Mouse (Mus musculus): ENCODE results near the gene Agap2.

Agap2 gene

DNA sequence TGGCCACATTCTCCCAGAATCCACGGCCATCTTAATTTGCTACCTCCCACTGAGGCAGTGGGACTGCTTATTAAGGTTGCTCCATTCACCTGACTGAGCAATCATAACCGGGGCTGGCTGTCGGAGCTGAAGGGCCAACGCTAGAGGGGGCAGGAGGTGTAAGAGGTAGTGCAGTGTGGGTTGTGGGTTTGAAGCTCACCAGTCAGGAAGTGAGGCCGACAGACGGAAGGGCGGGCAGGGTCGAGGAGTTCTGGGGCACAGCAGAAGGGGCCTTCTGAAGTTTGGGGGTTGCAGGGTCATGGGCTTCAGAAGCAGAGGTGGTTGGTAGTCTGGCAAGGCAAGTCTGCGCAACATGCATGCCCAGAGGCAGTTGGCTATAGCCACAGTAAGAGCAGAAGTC is at the start of gene Agap2:
Gene Agap2, plus strand, starts transcription at position 205 of the 400 bp plus-strand sequence.
- DNase-seq = no peak

DNA sequence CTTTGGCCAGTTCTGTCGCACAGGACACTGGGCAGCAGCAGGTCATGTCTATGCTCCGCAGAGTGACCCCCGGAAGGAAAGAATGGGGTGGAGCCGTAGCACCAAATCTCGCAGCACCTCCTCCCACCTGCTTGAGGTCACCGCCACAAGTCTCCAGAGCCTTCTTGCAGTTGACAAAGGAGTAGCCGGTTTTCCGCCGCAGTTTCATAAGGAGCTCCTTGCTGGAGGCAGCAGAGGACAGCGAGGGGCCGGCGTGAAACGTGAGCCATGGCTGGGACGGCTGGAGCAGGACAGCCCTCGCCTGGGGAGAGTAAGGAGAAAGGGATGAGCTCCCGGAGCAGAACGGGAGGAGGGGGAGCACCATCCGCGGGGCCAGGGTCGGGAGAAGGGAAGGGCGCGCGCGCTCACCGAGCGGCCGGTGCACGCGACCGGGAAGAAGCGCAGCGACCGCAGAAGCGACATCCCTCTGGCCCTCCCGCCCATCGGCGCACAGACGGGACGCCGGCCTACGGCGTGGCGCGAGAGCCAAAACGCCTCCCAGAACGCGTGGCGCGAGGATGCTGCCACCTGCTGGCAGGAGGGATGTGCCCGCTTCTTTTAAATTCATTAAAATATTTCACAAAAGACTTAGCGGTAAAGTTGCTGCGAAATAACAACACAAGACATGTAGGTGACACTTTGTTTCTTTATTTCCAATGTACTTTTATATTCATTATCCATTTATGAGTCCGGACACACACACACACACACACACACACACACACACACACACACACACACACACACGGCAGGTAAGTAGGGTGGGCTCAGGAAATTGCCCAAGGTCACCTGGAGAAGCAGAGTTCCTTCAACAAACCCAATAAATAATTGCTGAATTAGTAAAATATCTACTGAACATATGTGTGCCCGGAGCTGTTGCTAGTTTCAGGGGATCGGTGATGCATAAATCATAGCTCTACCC is 44.5 kb upstream of the Agap2 start, which contains the start of gene Tsfm:
Gene Tsfm, minus strand, starts transcription at position 505 of the 961 bp plus-strand sequence.
- peak; percentile 91 for DNase-seq

DNA sequence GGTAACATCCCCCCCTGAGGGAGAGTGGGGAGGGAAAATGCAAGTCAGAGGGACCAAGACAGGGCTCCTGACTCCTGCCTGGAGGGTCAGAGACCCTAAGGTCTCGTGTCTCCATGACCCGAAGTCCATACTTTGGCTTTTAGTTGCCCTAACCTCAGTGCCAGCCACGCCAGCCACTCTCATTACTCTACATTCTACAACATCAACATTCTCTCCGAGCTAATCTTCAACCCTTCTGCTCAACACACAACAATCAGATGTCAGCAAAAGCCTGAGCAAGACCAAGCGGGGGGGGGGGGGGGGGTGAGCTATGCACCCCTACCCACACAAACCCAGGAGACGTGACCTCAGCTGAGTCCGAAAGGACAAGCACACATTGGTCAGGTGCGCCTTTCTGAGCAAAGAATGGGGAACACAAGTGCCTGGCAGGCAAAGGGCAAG is 41.8 kb upstream of the Agap2 start:
- DNase-seq = no peak

DNA sequence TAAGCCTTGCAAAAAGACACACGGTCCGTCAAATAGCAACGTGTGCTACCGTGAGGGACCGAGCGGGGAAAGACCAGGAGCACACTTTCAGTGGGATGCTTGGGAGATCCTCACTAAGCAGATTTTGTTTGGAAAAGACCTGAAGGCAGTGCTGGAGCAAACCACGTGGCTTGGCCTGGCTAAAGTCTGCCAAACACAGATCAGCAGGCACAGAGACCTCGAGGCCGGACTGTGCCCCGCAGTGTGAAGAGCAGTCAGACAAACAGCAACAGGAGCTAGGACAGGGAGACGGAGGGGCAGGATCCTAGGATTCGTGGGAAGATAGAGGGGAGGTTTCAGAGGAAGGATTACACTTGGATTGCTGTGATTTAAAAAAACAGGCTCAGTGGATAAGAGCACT is 38.8 kb upstream of the Agap2 start:
- no peak for DNase-seq

DNA sequence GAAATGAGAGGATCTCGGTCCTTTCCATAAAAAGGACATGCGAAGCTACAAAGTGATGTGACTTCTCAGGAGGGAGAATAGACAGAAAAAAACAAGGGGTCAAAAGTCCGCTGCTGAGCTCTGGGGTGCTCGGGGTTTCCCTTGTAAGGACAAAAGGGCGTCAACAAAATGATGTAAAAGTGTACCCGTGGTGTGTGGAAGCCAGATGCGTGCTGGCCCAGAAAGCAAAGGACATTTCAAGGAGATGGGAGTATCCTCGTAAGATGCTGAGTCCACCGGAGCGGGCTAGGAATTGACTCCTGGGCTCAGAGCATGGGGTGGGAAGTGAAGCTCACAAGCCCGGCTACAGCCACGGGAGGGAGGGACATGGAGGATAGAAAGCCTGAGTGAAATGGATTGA is 37.4 kb upstream of the Agap2 start:
- no peak for DNase-seq

DNA sequence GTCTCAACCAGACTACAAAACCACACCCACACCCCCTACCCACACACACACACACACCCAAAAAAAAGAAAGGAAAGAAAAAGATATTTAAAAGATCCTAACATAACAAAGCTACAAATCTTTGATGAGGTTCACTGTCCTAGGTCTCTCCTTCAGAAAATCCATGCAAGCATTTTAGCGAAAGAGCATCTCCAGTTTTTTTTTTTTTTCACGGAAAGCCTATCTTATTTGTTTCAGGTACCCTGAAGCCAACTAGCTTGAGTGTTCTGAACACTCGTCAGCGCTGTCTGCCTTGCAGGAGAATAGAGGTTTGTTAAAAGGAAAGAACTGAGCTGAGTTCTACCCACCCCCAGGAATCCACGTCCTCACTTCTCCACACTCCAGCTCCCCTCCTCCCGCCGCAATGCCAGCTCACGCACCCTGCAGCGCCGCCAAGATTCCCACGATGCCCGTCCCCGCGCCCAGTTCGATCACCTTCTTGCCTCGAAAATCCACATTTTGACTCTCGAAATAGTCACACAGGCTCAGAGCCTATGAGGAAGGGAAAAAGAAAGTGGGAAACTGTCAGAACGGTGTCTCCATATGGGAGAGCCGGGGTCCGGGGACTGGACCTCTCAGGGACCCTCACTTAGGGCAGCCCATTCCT is 34.4 kb upstream of the Agap2 start:
- peak; percentile 66 for DNase-seq

DNA sequence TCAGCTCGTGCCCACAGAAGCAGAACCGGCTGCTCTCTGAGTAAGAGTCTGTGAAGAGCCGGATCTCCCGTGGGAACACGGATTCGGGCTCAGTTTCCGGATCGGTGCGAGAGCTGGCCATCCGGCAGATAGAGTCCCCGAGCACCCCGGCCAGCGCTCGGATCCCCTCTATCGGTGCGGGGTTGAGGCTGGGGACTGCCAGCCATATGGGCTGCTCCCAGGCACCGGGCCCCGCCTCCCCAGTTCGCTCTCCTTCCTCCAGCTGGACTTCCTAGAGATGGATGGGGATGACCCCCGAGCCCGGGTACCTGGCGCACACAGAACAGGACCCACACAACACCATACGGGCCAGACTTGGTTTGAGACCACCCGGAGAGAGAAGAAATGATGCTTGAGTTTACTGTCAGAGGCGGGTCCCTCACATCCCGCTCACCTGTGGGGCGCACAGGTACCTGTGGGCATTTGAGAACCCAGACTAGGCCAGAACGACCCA is 33.8 kb upstream of the Agap2 start, which contains the start of the genes Mettl1 and Eef1akmt3:
Gene Mettl1, plus strand, starts transcription at position 141 of the 493 bp plus-strand sequence.
Gene Eef1akmt3, minus strand, starts transcription at position 240 of the 493 bp plus-strand sequence.
- no peak for DNase-seq

DNA sequence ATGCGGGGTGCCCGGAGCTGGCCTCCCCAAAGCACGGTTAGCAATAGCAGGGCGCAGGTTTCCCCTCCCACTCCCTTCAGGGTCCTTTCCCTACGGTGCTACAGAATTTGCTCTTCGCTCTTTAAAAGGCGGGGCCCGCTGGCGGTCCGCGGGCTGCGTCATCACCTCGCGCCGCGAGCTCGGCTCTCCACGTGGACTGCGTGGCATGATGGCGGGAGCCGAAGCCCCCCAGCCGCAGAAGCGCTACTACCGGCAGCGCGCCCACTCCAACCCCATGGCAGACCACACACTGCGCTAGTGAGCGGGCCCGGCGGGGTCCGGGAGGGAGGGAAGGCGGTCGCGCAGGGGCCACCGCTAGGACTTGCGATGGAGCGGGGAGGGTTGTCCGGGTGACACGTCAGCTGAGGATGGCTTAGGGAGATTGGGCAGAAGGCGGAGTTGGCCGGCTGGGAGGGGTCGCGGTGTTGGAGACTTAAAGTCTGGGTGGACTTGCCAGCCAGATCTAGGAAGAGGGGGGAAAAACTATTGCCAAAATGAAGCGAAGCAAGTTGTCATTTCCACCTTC is 33.2 kb upstream of the Agap2 start:
- DNase-seq = peak; percentile 90

DNA sequence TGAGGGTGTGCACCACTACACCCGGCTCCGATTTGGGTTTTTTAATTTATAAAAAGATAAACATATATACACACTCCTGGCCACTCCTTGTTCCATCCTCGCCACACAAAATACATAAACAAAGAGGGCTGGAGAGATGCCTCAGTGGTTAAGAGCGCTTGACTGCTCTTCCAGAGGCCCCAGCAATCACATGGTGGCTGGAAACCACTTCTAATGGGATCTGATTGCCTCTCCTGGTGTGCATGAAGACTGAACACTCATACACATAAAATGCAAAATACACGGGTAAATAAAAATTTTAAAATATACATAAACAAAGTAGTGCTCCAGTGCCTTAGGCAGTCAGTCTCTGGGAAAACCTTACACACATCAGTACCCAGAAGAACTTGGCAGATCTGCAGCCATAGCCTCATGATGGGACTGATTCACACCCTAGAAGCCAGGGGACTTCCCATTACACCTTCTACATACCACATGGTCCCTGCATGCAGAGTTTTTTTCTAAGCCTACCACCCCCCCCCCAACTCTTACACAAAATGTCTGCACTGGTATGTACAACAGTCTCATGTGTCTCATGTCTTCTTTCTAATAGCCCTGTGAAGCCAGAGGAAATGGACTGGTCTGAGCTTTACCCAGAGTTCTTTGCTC is 32.5 kb upstream of the Agap2 start:
- no peak for DNase-seq

DNA sequence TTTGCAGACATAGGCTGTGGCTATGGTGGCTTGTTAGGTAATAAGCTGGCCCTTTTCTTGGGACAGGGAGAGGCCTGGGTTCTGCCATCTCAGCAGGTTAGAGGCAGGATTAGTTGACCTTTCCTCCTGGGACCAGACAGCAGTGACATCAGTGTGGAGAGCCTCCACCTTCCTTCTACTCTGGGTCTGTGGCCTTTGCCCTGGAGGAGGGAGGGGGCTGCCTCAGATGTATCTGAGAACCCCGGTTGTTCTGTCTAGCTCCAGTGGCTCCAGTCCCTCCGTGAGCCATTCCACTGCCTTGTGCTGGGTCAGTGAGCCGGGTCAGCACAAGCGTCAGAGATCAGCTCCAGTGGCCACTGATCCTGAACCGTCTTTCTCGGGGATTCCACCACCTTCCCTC is 31.9 kb upstream of the Agap2 start:
- no peak for DNase-seq

DNA sequence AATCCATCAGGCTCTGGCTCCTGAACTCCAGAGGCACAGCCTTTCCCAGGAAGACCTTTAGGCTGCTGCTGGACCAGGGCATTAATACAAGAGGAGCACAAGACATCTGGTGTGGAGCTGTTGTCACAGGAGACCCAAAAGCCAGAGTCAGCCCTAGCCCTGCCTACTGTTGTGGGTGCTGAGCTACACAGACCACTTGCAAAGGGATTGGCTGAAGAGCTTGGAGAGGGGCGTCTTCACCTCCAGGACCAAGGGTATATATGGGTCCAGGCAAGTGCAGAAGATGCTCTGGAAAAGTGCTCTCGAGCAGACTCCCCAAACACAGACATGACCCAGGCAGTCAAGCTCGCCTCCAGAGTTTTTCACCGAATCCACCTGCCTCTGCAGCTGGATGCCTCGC is 27.1 kb upstream of the Agap2 start, which contains the start of gene Cyp27b1:
Gene Cyp27b1, plus strand, starts transcription at position 297 of the 400 bp plus-strand sequence.
- DNase-seq = no peak

DNA sequence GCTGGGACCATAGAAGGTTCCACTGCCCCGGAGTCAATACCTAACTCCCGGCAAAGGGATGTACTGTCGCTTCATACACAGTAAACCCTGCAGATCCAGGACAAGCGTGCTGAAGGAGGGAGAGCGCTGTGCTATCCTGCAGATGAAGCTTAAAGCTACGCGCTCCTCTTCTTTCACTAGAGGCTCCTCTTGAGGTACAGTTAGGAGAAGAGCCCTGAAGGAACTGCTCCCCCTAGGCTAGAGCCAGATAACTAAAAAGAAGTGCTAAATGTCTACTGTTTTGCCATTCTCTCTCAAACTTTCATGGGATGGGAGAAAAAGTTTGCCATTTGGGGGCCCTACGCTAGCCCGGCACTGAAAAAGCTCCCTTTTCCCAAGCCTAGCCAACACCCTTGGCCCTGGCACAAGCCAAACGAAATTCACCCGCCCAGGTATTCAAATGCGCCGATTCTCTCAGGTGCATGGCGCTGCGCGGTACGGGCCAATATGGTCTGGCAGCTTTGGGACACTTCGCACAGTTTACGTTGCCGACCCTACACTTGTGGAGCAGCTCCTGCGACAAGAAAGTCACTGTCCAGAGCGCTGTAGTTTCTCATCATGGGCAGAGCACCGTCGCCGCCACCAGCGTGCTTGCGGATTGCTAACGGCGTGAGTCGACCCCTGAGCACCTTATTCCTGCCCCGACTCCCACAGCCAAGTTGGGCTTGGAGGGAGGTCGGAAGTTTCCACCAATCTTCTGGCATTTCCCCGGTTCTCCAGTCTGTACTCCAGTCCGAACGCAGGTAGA is 26.3 kb upstream of the Agap2 start:
- no peak for DNase-seq

DNA sequence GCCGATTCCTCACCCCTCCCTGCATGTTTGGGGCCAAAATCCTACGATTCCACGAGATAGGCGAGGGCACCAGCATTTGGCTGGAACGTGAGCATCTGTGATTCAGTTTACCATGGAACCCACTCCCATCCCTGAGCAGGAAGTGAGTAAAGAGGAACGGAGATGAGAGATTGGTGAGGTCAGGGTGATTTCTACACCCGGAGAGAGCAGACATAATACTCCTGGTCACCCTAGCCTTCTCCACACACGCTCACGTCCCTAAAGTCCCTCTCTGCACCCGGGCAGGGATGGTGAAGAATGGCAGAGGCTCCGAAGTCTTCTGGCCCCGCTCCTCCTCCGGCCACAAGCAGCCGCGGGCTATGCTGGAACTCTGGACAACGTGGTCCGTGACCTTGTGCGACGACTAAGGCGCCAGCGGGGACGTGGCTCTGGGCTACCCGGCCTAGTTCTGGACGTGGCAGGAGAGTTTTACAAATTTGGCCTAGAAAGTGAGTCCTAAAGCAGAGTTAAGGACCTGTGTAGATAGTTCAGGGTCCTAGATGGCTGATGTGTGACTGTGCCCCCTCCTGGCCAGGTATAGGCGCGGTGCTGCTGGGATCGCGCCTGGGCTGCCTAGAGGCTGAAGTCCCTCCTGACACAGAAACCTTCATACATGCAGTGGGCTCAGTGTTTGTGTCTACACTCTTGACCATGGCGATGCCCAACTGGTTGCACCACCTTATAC is 25.5 kb upstream of the Agap2 start:
- no peak for DNase-seq

DNA sequence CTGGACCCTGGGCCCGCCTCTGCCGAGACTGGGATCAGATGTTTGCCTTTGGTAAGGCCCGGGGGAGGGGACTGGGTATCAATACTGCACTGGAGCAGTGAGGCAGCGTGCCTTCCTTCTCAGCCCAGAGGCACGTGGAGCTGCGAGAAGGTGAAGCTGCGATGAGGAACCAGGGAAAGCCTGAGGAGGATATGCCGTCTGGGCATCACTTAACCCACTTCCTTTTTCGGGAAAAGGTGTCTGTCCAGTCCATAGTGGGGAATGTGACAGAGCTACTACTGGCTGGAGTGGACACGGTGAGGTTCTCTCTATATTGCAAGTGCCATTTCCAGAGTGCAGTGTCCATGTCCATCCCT is 25.0 kb upstream of the Agap2 start:
- DNase-seq = no peak

DNA sequence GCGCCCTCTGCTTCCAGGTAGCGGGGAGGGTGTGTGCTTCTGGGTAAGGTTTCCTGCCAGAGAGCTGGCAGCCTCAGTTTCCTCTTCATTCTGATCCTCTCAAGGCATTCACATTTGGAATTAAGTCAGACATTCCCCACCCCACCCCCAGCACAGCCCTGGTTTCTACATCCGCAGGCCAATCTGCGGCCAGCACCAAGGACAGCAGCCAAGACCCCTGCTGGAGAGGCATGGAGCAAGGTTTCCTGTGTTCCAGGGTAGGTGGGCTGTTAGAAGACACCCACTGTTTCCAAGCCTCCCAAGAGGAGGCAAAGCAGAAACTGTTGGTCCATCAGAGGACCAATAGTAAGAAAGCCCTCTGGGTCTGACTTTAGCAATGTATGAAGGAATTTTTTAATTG is 20.4 kb upstream of the Agap2 start:
- DNase-seq = no peak

DNA sequence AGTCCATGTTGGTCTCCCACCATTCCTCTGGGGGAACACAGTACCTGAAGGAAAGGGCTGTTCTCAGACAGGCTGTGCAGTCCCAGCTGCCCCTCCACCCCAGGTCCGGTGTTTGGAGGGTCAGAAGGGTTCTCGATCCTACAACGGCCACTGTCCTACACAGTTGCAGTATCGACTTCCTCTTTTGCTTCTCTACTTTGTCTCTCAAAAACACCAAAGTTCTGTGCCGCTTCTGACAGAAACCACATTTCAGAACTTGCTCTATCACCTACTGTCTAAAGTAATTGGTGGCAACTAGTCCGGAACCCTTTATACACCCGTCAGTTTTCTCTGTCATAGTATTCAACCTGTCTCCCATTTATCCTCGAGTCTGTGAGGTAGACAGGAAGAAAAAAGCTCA is 19.7 kb upstream of the Agap2 start:
- no peak for DNase-seq

DNA sequence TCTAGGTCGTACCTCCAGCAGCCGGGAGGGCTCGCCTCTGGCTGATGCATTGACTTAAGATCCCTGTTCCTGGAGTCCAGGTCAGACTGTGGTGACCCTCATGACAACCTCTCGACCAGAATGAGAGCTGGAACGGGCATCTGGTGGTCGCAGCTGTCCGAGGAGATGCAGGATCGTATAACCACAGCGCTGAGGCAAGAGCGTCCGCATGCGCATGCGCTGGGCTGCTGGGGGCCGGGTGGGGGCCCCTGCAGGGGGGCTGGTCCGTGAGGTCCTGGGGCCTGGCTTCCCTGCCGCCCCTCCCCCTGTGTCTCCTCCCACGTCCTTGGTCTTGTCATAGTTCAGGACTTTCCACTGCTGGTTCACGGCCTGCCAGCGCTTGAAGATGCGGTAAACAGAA is 18.6 kb upstream of the Agap2 start:
- no peak for DNase-seq

DNA sequence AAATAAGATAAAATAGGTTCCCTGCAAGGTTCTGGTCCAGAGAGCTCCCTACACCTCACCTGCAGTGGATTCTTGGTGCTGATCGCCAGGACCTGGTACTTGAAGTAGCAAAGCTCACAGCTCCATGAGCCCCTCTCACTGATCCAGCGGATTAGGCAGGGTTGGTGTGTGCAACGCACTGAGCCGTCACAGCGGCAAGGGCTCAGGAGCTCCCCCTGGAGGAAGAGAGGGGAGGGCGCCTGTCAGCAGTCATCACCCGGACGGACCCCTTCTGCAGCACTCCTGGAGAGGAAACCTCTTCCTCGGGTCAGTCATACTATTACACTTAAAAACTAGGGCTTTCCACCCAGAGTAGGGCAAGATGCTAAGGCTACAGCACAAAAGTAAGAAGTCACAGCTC is 16.9 kb upstream of the Agap2 start:
- peak; percentile 78 for DNase-seq

DNA sequence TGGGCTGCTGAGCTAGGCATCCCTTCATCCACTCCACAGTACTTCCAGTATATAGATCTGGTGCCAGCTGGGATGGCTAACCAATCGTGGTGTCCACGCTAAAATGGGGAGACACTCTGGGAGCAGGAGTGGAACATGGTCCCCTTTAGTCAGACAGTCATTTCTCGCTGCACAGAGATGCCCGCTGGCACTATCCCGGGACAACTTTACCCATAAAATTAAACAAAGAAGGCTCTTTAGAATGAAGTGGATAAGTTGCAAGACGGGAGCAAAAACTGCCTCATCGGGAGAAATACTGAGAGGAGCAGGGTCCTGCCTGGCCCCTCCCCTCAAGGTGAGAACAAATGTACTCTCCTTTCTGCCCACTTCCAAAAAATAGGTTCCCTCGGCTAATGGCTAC is 16.4 kb upstream of the Agap2 start:
- no peak for DNase-seq

DNA sequence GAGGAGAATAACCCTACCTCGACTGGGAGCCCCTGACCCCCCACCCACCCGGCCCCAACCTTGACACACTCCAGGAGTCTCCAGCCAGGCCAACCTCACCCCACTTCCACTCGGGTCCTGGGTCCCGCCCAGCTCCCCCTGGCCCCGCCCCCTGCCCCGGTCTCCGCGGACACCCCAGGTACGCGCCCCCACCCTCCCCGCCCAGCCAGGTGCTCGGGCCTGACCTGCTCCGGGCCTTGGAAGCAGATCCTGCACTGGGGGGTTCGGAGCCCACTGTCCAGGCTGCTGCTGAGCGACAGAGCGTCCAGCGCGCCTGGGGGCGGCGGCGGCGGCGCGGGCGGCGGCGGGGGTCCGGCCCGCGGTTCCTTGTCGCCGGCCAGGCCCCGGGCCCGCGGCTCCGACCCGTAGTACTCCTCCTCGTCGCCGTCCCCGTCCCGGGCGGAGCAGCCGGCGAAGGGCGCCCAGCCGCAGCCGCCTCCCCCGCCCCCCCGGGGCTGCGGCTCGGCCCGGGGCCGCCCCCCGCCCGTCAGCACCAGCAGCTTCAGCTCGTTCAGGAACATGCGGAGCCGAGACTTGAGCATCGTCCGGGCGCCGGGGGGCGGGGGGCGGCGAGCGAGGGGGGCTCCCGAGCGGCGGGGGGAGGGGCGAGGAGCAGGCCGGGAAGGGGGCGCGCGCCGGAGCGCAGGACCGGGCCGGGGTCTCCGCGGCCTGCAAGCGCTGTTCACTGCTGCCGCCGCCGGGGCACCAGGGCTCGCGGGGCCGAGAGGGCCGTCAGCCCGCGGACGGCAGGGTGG is 15.7 kb upstream of the Agap2 start:
- no peak for DNase-seq
